Mouse (Mus musculus): ENCODE results near the gene Adra1b.
A peak's percentile ranks its signal among the peaks of the same experiment; 100 is the strongest.

The Adra1b gene

DNA sequence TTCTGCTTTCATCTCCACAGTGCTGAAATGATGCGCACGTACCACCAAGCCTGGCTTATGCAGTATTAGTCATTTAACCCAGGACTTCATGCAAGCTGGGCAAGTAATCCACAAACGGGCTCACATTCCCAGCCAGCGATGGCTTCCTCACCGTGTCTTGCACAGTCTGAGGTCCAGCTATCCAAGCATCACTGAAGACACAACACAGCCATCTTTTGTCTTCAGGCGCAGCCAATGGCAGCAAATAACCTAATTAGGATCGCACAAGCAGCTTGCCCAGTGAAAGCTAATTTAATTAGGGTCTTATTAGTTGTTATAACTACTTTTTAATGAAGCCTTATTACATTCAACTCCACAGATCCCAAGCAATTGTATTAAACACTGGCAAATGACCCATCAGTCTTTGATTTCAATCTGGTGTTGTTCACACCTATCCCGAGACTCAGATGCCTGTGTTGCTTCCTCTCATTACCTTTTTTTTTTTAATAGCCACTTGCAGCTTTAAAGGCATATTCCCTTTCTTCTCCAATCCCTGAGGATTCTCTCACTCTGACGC lies 83.6 kb downstream of the Adra1b start:
- peak; percentile 63 for DNase-seq

DNA sequence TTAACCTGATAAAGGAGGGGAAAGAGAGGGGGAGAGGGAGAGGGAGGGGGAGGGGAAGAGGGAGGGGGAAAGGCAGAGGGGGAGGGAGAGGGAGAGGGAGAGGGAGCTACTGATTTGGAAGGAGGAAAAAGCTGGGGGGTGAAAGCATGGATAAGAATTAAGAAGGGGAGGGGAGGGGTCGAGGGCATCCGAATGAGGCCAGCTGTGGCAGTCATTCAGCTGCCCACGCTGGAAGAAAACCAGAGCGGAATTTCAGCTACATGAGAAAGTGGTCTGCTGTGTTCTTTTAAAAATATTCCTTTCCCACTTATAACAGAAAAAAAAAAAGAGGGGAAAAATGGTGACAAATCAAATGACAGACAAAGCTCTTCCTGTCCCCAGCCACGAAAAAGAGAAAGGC lies 88.5 kb downstream of the Adra1b start:
- no peak for DNase-seq

DNA sequence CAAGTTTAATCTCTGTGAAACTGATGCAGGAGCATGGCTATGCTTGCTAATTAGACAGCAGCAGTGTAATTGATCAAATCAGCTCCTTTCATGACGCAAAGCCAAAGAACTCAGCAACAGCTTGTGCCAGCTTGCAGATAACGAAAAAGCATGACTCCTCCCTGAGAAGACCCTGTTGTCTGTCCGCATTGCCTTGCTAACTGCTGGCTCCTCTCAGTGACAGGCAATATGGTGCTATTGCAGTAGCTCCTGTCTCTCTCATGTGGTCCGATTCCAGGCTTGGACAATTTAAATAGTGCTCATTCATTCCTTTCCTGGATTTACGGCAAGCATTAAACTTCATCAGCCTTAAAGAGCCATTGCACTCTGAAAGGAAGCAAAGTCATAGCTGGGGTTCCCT lies 93.3 kb downstream of the Adra1b start:
- no peak for DNase-seq

DNA sequence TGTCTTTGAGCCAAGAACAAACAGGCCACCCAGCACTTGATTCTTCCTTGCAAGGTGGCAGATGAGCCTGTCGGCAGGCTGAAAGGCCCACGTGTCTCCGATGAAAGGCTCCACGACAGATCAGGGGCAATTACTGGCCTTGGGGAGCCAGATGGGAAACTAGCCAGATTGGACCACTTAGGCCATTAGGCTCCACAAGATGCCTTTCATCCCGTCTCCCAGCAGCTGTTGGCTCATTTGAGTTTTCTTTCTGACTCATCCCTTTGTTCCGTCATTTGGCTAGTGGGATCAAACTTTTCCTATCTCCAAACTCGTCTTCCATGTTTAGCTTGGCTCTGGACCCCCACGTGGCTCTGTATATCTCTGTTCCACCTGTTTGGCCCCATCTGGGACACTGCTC lies 105.0 kb downstream of the Adra1b start:
- DNase-seq, result peak; percentile 57

DNA sequence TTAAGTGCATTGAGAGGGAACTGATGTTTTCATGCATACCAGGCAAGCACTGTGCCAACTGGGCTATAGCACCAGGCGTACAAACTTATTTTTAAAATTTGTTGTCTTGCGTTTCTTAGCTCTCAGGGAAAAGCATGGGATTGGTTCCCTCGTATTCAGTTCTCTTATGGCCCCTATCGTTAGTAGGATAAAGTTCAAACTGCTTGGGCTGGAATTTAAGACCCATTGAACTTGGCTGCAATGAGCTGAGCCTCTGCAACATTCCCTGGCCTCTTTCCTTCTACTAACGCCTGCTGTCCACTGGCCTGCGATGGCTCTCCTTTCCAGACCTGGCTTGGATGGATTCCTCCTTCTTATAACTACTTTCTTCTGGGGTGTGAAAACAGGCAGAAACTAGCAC lies 110.6 kb downstream of the Adra1b start:
- DNase-seq, result no peak

DNA sequence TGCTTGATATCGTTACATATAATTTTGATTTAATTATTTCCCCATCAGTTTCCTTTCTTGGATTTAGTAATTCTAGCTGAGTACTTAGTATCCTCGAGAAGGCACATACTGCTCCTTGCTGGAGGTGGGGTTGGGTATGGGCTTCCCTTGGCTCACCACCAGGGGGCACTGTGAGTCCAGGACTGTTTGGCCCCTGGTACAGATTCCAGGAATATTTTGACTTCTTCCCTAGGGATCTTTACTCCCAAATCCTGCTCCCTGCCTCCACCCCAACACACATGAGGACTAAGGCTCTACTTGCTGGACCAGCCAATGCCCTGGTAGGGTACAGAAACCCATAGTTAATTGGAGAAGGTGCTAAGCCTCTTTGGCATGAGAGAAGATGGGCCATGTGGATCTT lies 117.2 kb downstream of the Adra1b start:
- DNase-seq, result peak; percentile 65

DNA sequence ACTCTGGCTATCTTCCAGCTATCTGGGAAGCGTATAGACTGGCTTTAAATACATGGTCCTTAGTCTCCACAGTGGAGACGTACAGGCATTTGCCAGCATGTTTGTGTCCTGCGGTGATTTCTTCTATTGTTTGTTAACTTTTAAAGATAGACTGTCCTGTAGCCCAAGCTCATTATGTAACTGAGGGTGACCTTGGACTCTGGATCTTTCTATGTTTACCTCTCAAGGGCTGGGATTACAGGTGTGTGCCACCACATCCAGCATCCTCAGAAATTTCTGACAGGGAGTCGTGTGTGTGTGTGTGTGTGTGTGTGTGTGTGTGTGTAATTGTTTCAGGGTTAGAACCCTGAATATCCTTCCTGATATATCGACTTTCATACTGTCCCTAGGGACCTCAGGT lies 117.9 kb downstream of the Adra1b start:
- DNase-seq, result no peak

DNA sequence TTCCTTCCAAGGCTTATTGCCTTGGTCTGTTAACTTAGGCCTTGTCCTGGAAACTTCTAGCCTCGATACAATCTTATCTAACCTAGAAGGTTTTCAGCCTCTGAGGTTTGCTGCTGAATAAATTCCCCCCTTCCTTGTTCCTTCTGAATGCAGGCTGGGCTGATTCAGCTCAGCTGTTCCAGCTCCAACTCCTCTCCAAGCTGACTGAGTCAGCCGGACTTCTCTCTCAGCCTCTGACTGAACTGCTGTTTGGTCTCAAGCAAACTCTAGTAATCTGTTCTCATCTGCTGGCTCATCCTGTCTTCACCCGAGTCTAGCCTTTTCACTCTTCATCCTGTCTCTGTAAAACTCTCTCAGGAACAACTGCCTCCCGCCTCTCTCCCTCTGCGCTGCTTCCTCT lies 121.5 kb downstream of the Adra1b start:
- no peak for DNase-seq

DNA sequence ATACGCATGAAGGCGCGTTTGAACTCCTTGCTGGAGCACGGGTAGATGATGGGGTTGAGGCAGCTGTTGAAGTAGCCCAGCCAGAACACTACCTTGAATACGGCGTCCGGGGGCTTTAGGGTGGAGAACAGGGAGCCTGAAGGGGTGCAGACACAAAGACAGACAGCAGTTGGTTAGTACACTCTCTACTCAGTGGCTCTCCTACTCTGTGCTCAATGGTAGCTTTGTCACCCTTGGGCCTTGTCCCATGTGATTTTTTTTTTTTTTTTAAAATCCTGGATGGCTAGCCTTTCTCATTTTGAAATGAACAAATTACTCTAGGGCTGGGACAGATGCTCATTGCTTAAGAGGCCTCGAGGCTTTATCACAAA lies 124.7 kb downstream of the Adra1b start:
- DNase-seq, result no peak

DNA sequence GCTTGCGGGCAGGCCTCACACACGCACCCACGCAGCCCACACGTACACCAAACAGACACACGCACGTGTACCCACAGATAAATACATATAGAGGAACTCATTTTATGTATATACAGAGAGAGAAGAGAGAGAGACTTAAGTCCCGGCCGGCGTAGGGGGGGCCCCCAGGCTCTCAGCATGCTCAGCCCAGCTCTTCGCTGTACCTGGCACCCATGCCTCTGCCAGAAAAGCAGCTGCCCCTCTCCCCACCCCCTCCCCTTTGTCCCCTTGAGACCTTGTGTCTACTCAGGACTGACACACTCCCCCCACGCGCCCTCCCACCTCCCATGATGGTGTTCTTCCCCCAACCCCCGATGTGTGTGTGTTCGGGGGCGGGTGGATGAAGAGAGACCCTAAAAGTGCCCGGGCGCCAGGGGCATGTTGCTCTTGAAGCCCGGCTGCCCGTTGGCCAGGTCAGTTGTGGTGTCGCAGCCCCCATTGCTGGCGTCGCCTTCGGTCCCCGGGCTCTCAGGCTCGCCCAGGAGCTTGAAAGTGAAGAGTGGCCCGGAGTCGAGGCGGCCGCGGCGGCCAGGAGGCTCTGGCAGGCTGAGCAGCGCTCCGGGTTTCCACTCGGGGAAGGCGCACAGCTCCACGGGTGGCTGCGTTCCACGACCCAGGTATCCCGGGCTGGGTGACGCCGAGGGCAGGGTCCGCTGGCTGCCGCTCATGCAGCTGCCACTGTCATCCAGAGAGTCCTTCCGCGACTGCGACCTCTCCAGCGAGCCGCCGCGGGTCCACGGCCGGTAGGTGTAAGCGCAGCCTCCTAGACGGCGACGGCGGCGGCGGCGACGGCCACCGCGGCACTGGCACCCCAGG lies 125.3 kb downstream of the Adra1b start:
- DNase-seq, result peak; percentile 52

DNA sequence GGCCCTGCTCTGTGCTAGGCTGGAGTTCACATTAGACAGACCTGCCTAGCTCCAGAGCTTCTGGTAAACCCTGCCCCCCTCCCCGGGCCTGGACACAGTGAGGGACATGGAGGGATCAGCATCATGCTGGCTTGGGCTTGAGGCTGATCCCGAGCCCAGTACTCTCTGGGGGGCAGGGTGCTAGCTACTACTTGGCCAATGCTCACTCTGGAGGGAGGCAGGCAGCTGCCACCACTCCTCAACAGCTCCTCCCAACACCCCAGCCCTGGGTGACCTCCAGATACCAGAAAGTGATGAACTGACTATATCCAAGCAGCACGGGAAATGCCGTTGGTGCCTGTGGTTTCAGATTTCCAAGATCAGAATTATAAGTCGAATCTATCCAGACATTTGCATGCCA lies 127.3 kb downstream of the Adra1b start:
- DNase-seq, result no peak

DNA sequence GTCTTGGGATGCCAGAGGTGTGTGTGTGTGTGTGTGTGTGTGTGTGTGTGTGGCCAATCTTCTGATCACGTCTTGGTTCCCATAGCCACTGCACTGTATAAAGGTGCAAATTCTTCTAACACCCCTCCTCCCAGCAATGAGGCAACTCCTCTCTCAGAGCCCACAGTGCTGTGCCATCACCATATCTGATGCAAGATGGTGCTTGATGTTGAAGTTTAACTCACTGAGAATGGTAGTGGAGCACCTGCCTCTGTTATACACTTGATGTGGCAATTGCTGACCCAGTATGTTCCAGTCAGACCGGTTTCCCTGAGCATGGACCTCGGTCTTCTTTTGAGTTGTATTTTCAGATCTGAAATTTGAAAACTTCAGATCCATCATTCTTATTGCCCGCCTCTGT lies 130.9 kb downstream of the Adra1b start:
- DNase-seq, result no peak

DNA sequence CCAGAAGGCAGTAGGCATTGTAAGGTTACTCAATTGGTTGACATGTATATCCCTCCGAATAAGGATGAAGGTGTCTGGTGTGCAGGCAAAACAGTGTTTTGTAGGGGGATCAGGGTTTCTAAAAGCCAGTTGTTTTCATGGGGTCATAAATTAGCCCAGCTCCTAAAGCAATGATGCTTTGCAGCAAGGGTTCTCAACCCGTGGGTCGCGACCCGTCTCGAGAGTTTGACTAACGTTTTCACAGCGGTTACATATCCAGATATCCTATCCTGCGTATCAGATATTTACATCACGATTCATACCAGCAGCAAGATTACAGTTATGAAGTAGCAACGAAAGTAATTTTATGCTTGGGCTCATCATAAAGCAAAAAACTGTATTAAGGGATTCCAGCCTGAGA lies 133.3 kb downstream of the Adra1b start:
- no peak for DNase-seq

DNA sequence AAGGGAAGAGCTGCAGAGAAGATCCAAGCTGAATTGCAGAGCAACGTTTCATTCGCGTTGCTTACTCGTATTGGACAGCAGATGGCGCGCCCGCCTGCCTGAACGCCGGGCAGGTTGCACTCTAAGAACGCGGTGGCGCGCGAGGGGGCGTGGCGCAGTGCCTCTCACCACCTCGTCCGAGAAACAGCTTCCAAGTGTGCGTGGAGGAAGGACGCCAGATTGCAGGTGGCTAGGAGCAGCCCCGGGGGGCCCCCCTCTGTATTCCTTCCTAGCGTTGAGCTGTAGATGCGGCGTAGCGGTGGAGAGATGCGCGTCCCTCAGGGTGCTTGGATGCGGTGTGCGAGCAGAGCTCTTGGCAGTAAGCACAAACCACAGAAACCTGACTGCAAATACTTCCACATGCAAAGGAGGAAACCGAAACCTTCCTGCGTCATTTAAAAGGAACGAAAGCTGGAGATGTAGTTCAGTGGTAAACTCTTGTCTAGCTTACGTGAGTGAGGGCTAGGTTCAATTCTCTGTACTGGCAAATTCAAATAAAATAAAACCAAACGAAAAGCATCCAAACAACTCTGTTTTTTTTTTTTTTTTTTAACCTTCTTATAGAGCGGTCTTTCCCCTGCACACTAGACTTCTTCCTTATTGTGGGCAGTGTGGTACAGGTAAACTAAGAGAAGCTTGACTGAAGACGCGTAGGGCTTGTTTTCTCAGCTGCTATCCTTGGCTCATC lies 133.9 kb downstream of the Adra1b start:
- peak; percentile 87 for DNase-seq

DNA sequence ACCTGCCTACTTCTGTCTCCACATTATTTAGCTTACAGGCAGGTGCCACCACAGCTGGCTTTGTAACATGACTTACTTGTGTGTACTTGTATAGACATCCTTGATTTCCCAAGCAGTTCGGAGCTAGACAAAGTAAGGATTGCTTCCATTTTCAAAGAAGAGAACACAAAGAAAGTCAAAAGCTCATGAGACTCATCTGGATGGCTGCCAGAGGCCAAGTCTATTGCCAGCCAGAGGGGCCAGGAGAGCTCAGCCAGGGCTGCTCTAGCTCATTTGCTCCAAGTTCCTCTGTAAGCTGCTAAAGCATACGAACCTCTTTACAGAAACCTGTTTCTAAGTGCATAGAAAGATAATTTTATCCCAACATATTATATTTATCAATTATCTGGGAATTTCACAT lies 142.6 kb downstream of the Adra1b start:
- DNase-seq, result no peak

DNA sequence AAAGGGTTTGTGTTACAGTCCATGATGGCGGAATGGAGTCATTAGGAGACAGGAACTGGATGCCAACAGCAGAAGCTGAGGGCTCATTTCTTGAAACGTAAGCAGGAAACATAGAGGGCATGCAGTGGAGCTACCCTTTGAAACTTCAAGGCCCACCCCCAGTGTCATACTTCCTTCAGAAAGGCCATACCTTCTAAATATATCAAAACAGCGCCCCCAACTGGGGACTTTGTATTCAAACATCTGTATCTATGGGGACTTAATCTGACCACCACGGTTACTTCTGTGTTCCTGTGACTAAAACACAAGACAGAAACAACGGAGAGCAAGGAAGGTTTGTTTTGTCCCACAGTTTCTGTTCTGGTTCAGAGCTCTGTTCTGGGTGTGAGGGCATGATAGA lies 145.6 kb downstream of the Adra1b start:
- peak; percentile 22 for DNase-seq

DNA sequence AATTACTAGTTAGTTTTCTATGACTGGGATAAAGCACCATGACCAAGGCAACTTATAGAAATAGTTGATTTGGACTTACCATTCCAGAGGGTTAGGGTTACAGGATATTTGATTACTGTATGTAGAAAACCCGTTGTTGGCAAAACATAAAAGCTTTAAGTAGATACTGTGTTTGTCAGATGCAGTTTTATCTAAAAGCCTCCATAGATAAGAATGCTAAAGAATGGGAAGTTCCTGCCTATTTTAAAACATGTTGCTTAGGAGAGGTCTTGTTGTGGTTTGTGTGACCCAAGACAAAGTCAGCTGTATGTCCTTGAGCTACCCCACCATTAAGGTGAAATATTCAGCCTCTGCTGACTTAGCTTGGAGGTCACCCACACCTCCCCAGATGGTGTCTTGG lies 146.4 kb downstream of the Adra1b start:
- DNase-seq, result no peak

DNA sequence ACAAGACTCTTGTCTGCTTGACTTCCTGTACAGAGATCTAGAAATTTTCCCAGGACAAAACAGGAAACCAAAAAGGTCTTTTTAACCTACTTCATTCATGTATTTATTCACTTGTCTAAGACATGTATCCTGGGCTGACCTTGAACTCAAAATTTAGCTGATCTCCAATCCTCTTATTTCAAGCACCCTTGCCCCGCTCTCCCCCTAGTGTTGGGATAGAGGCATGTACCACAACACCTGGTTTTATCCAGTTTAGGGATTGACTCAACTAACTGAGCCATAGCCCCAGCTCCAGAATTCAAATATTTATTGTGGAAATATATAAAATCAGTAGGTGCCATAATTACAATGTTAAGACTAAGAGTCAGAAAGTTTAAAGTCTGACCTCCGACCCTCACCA lies 149.5 kb downstream of the Adra1b start:
- DNase-seq, result no peak

DNA sequence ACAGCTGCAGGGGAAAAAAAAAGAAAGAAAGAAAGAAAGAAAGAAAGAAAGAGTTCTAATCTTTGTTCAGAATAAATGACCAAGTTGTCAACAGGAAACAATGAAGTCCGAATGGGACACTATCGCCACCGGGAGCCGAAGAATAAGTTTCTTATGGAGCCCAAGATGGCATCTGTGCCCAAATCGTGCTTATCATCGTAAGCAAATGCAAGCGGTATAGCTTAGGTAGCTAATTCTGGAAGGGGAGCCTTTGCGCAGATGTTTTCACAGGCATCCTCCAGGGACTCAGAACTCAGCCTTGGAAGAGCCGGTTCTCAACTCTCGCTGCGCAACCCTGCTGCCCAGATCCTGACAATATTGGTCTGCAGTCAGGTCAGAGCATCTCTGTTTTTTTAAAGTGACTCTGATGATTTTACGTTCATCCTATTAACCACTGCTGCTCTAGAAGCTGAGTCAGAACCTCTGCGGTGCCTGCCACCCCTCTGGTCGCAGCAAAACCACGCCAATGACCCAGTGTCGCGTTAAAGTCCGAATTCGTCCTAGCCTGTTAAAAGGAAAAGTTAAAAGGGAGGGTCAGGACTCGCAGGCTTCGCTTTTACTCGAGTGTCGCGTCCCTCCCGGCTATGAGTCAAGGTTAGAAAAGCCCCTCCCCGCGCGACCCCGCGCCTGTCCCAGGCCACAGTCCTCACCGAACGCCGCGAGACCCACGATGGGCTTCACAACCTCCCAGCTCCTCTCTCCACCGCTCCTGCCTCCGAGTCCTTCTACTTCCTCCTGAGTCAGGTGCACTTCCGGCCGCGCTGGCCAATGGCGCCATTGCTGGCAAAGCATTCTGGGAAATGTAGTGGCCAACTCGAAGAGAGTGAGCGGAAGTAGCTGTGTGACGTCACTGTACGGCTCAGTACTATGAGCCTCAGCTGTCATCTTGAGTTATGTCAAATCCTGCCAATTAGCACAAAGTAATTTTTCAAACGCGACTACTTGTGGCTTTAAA lies 153.5 kb downstream of the Adra1b start, which contains the start of gene Ttc1:
TSS of gene Ttc1 (minus strand) at position 776 of the 994 bp plus-strand sequence.
- DNase-seq, result peak; percentile 98

DNA sequence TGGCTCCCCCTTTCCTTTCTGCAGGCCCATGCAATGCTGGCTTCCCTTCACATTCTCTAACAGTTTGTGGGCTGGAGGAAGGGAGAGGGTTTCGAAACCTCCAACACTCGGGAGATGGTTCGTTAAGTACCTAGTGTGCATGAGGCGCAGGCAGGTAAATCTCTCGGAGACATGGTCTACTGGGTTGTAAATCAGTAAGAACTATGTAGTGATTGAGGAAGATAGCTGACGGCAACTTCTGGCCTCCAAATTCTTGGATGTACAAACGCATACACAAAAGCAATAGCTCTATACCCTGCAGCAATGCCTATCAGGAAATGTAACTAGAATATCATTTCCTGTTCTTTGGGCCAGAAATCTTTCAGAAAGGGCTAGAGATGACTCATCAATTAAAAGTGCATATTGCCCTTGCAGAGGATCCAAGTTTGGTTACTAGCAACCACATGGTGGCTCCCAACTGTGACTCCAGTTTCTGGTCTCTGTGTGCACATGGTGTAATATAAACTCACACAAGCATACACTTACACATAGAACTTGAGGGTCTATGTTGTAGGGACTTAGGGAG lies 172.2 kb downstream of the Adra1b start:
- DNase-seq, result no peak

DNA sequence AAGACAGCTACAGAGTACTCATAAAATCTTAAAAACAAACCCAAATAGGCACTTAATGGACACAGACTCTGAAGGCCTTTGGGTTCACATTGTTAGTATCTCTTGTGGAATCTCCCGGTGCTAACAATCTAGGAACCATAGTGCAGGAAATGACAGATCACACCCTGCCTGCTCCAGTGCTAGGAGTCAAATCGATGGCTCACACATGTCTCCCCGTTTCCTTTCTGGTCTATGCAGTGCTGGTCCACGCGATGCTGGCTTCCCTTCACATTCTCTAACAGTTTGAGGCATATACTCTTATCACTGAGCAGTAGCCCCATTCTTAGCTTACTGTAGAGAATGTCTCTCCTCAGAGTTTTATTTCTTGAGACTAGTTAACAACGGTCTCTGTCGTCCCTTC lies 173.2 kb downstream of the Adra1b start:
- no peak for DNase-seq

All from retina, postnatal 1 day (tissue).